Mouse (Mus musculus) spleen, embryonic (tissue): ENCODE measurements around the gene Nos1ap.

ENCODE experiments used
- CTCF ChIA-PET: fragments of 350-600 bp; sonication (Branson Sonifier 250); formaldehyde crosslinking; loops from one replicate; lab custom pipeline; 2022; lab: Charles Lee

The Nos1ap gene

GRCm38 (mm10) chr1:170368864-170369263 is 220.8 kb downstream of the Nos1ap start:
- CTCF ChIA-PET, result no interaction called here

GRCm38 (mm10) chr1:170366981-170367700 is 222.5 kb downstream of the Nos1ap start:
- CTCF ChIA-PET, result no interaction called here

GRCm38 (mm10) chr1:170363746-170364145 is 225.9 kb downstream of the Nos1ap start:
- CTCF ChIA-PET, result no interaction called here

- CTCF ChIA-PET, result interaction anchor here (0.6 kb wide), 1 partner anchor 169 kb away, joined by 4 read pairs; no protein-coding TSS in a partner anchor
These were observed 229.3 kb downstream of the Nos1ap start for GRCm38 (mm10) chr1:170360183-170360915.

- CTCF ChIA-PET, result no interaction called here
These were observed 236.3 kb downstream of the Nos1ap start for GRCm38 (mm10) chr1:170353335-170353734.

GRCm38 (mm10) chr1:170351080-170351479 is 238.6 kb downstream of the Nos1ap start:
- CTCF ChIA-PET, result no interaction called here

GRCm38 (mm10) chr1:170346266-170346665 is 243.4 kb downstream of the Nos1ap start:
- CTCF ChIA-PET, result no interaction called here

GRCm38 (mm10) chr1:170343906-170344305 is 245.8 kb downstream of the Nos1ap start:
- CTCF ChIA-PET, result no interaction called here

- CTCF ChIA-PET, result no interaction called here
These were observed 246.6 kb downstream of the Nos1ap start for GRCm38 (mm10) chr1:170343081-170343480.

- CTCF ChIA-PET, result no interaction called here
These were observed 249.7 kb downstream of the Nos1ap start for GRCm38 (mm10) chr1:170339943-170340342.

GRCm38 (mm10) chr1:170332775-170333174 is 256.9 kb downstream of the Nos1ap start:
- CTCF ChIA-PET, result no interaction called here

- CTCF ChIA-PET, result no interaction called here
These were observed 257.7 kb downstream of the Nos1ap start for GRCm38 (mm10) chr1:170331926-170332325.

GRCm38 (mm10) chr1:170325277-170325676 is 264.4 kb downstream of the Nos1ap start:
- CTCF ChIA-PET, result no interaction called here

GRCm38 (mm10) chr1:170324312-170324711 is 265.3 kb downstream of the Nos1ap start:
- CTCF ChIA-PET, result no interaction called here

- CTCF ChIA-PET, result no interaction called here
These were observed 266.7 kb downstream of the Nos1ap start for GRCm38 (mm10) chr1:170323001-170323400.

GRCm38 (mm10) chr1:170322046-170322445 is 267.6 kb downstream of the Nos1ap start:
- CTCF ChIA-PET, result no interaction called here

- CTCF ChIA-PET, result no interaction called here
These were observed 278.2 kb downstream of the Nos1ap start for GRCm38 (mm10) chr1:170311431-170311830.

- CTCF ChIA-PET, result no interaction called here
These were observed 281.2 kb downstream of the Nos1ap start, which contains the start of gene Spata46 for GRCm38 (mm10) chr1:170308503-170308902. TSS of gene Spata46 (plus strand) at chr1:170308803.

- CTCF ChIA-PET, result no interaction called here
These were observed 283.4 kb downstream of the Nos1ap start, which contains the start of gene Gm7694 for GRCm38 (mm10) chr1:170306232-170306631. TSS of gene Gm7694 (minus strand) at chr1:170306332.

- CTCF ChIA-PET, result no interaction called here
These were observed 284.7 kb downstream of the Nos1ap start for GRCm38 (mm10) chr1:170305002-170305401.

- CTCF ChIA-PET, result no interaction called here
These were observed 286.6 kb downstream of the Nos1ap start for GRCm38 (mm10) chr1:170303103-170303502.

- CTCF ChIA-PET, result no interaction called here
These were observed 287.2 kb downstream of the Nos1ap start for GRCm38 (mm10) chr1:170302456-170302855.

- CTCF ChIA-PET, result no interaction called here
These were observed 288.0 kb downstream of the Nos1ap start for GRCm38 (mm10) chr1:170301686-170302085.
